Mouse (Mus musculus) fat pad, adult 2 months (tissue): ENCODE measurements around the gene Elovl5.
"Not testable (repeated sequence)": the region's sequence is repeated elsewhere in the genome, so short reads cannot be mapped to it uniquely, and the experiment has no call there.

Experiments
- DNase-seq: peaks from one replicate; pipeline ENCODE4 v3.0.0-alpha.2; 2011; ENCODE audit warnings: low read depth, low spot score; ENCODE audit errors: extremely low read depth

Gene Elovl5

GRCm38 (mm10) chr9:77993101-77993500 lies 75.9 kb downstream of the Elovl5 start:
- DNase-seq = no peak

GRCm38 (mm10) chr9:77993538-77994255 lies 76.5 kb downstream of the Elovl5 start:
- DNase-seq = not testable (repeated sequence)

- no peak for DNase-seq
These were observed 78.1 kb downstream of the Elovl5 start for GRCm38 (mm10) chr9:77995235-77995634.

GRCm38 (mm10) chr9:78000586-78001500 lies 83.7 kb downstream of the Elovl5 start:
- DNase-seq = no peak

GRCm38 (mm10) chr9:78003278-78003677 lies 86.1 kb downstream of the Elovl5 start:
- DNase-seq = no peak

GRCm38 (mm10) chr9:78005481-78005880 lies 88.3 kb downstream of the Elovl5 start:
- DNase-seq = no peak

- DNase-seq = no peak
These were observed 89.2 kb downstream of the Elovl5 start for GRCm38 (mm10) chr9:78006209-78007001.

GRCm38 (mm10) chr9:78009382-78009781 lies 92.2 kb downstream of the Elovl5 start:
- no peak for DNase-seq

GRCm38 (mm10) chr9:78010187-78010586 lies 93.0 kb downstream of the Elovl5 start:
- no peak for DNase-seq

GRCm38 (mm10) chr9:78010707-78011106 lies 93.5 kb downstream of the Elovl5 start:
- DNase-seq = no peak

- no peak for DNase-seq
These were observed 94.9 kb downstream of the Elovl5 start for GRCm38 (mm10) chr9:78012066-78012465.

- DNase-seq = no peak
These were observed 95.5 kb downstream of the Elovl5 start for GRCm38 (mm10) chr9:78012681-78013080.

- no peak for DNase-seq
These were observed 96.6 kb downstream of the Elovl5 start for GRCm38 (mm10) chr9:78013813-78014212.

- DNase-seq = no peak
These were observed 98.7 kb downstream of the Elovl5 start for GRCm38 (mm10) chr9:78015816-78016215.

GRCm38 (mm10) chr9:78016288-78016687 lies 99.1 kb downstream of the Elovl5 start:
- DNase-seq = no peak

GRCm38 (mm10) chr9:78021256-78021655 lies 104.1 kb downstream of the Elovl5 start:
- DNase-seq = no peak

GRCm38 (mm10) chr9:78022187-78022945 lies 105.2 kb downstream of the Elovl5 start:
- no peak for DNase-seq

GRCm38 (mm10) chr9:78024823-78025222 lies 107.7 kb downstream of the Elovl5 start:
- DNase-seq = no peak

- DNase-seq = no peak
These were observed 109.9 kb downstream of the Elovl5 start for GRCm38 (mm10) chr9:78027099-78027498.

- DNase-seq = no peak
These were observed 113.8 kb downstream of the Elovl5 start for GRCm38 (mm10) chr9:78030835-78031456.
